Mouse (Mus musculus): ENCODE results near the gene Lgals9.

DNA sequence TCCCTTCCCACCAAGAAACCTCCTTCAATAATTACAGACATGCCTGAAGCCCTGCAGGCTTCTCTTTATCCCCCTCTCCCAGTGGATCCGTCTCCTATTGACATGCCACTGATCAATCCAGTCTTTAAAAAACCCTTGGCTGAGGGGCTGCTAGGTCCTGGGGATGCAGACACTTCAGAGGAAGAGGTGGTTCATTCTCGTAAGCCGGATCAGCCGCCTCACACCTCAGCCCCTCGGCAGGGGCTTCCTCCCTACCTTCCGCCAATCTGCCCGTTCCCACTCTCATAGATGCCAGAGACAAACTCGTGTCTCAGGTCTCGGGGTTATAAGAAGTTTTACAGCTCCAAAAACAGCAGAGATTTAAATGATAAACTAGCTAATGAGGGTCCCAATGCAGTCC, 5.3 kb upstream of the Lgals9 start:
- TF ChIP-seq CTCF (IDR thresholded peaks at IDR 0.05; ENCODE audit: extremely low read depth, insufficient read depth, insufficient read length, insufficient replicate concordance) (no peak), POLR2A (IDR thresholded peaks at IDR 0.05; ENCODE audit: low read depth, low read length) (no peak)
